Mouse (Mus musculus) v-Abl transformed pro-B cells (cell line): ENCODE measurements around the gene Safb.

Experiments used
- in situ Hi-C, 2 experiments: fragments of 400-800 bp; cut with MboI; formaldehyde crosslinking; loops; one replicate each; pipeline ENCODE4 v1.15.1; 2025; ENCODE audit not compliant: unreplicated experiment in 2 of 2

The Safb gene

GRCm38 (mm10) chr17:56558448-56558847, 26.2 kb upstream of the Safb start:
- in situ Hi-C loops: loop anchor here (5.0 to 10.0 kb wide), 2 partner anchors 201 to 434 kb away; partner anchors contain the start of gene Lrg1 (in 1 of the 2)

- in situ Hi-C loops: loop anchor here (5.0 to 10.0 kb wide), 2 partner anchors 202 to 435 kb away; partner anchors contain the start of gene Lrg1 (in 1 of the 2)
Measured at GRCm38 (mm10) chr17:56559386-56559785, 25.2 kb upstream of the Safb start.

GRCm38 (mm10) chr17:56560131-56560530, 24.5 kb upstream of the Safb start:
- in situ Hi-C loops: no loop called here

GRCm38 (mm10) chr17:56561866-56562265, 22.8 kb upstream of the Safb start:
- in situ Hi-C loops: no loop called here

- in situ Hi-C loops: loop anchor here in 1 of 2 experiments (5.0 kb wide), 1 partner anchor 86 kb away; no protein-coding TSS in a partner anchor
Measured at GRCm38 (mm10) chr17:56566293-56566692, 18.3 kb upstream of the Safb start.

- in situ Hi-C loops: loop anchor here in 1 of 2 experiments (5.0 kb wide), 1 partner anchor 85 kb away; no protein-coding TSS in a partner anchor
Measured at GRCm38 (mm10) chr17:56566918-56567317, 17.7 kb upstream of the Safb start.

- in situ Hi-C loops: loop anchor here in 1 of 2 experiments (5.0 kb wide), 1 partner anchor 85 kb away; no protein-coding TSS in a partner anchor
Measured at GRCm38 (mm10) chr17:56567370-56567769, 17.3 kb upstream of the Safb start.

GRCm38 (mm10) chr17:56570287-56570686, 14.3 kb upstream of the Safb start:
- in situ Hi-C loops: no loop called here

- in situ Hi-C loops: no loop called here
Measured at GRCm38 (mm10) chr17:56572154-56572553, 12.5 kb upstream of the Safb start.

- in situ Hi-C loops: no loop called here
Measured at GRCm38 (mm10) chr17:56572939-56573338, 11.7 kb upstream of the Safb start.

GRCm38 (mm10) chr17:56583071-56583470, 1.6 kb upstream of the Safb start:
- in situ Hi-C loops: loop anchor here in 1 of 2 experiments (5.0 to 25.0 kb wide), 2 partner anchors 179 to 704 kb away; partner anchors contain the start of genes Dus3l and Vav1

GRCm38 (mm10) chr17:56583611-56584256, 891 bp upstream of the Safb start:
- in situ Hi-C loops: loop anchor here in 1 of 2 experiments (5.0 to 25.0 kb wide), 2 partner anchors 179 to 704 kb away; partner anchors contain the start of genes Dus3l and Vav1

- in situ Hi-C loops: loop anchor here in 1 of 2 experiments (25.0 kb wide), 1 partner anchor 702 kb away; the partner anchor contains the start of gene Vav1
Measured at GRCm38 (mm10) chr17:56585171-56585821, 671 bp downstream of the Safb start.

GRCm38 (mm10) chr17:56587773-56588172, 3.1 kb downstream of the Safb start:
- in situ Hi-C loops: loop anchor here in 1 of 2 experiments (25.0 kb wide), 1 partner anchor 700 kb away; the partner anchor contains the start of gene Vav1

GRCm38 (mm10) chr17:56588921-56589320, 4.3 kb downstream of the Safb start:
- in situ Hi-C loops: loop anchor here in 1 of 2 experiments (25.0 kb wide), 1 partner anchor 698 kb away; the partner anchor contains the start of gene Vav1

GRCm38 (mm10) chr17:56592553-56592952, 7.9 kb downstream of the Safb start:
- in situ Hi-C loops: loop anchor here in 1 of 2 experiments (25.0 kb wide), 1 partner anchor 695 kb away; the partner anchor contains the start of gene Vav1

GRCm38 (mm10) chr17:56593527-56594271, 9.1 kb downstream of the Safb start:
- in situ Hi-C loops: loop anchor here in 1 of 2 experiments (25.0 kb wide), 1 partner anchor 694 kb away; the partner anchor contains the start of gene Vav1

GRCm38 (mm10) chr17:56603186-56604069, 18.8 kb downstream of the Safb start:
- in situ Hi-C loops: no loop called here

- in situ Hi-C loops: no loop called here
Measured at GRCm38 (mm10) chr17:56604070-56604380, 19.4 kb downstream of the Safb start.
